Mouse (Mus musculus): ENCODE measurements around the gene Ehbp1.

- TF ChIP-seq POLR2A (IDR thresholded peaks at IDR 0.05; ENCODE audit: low read depth, low read length): no peak
- no peak for TF ChIP-seq CTCF (IDR thresholded peaks at IDR 0.05; ENCODE audit: borderline replicate concordance, insufficient read depth, low read length)
Measured at GRCm38 (mm10) chr11:22008817-22009216, 333.3 kb downstream of the Ehbp1 start.
